Mouse (Mus musculus) liver, adult 2 months (tissue): ENCODE data around the gene Fam3c. TPM values are rescaled to one million over a fixed set of nuclear protein-coding genes. Genes with fewer than 3 reads are reported as not detected.

Source experiments
- DNase-seq: peaks from one replicate; pipeline ENCODE4 v3.0.0-alpha.2; 2011; ENCODE audit warnings: low read depth, low spot score; ENCODE audit errors: extremely low read depth
- H3K27ac ChIP-seq: fragments of 200-500 bp; replicated peaks from 2 replicates; pipeline ENCODE4 v1.5.1; 2012; ENCODE audit warnings: low read depth, mild to moderate bottlenecking, control low read depth, inconsistent platforms, low read length; ENCODE audit not compliant: insufficient read depth
- H3K27me3 ChIP-seq: fragments of 200-500 bp; 2 replicates; pipeline ENCODE4 v1.6.1; 2012; ENCODE audit warnings: mild to moderate bottlenecking, moderate library complexity, low read length, inconsistent platforms; ENCODE audit not compliant: control insufficient read depth, insufficient read depth
- H3K36me3 ChIP-seq: fragments of 200-500 bp; 2 replicates; pipeline ENCODE4 v1.6.1; 2012; ENCODE audit warnings: low read length, inconsistent platforms; ENCODE audit not compliant: control insufficient read depth, insufficient read depth
- H3K4me1 ChIP-seq: fragments of 200-500 bp; 2 replicates; pipeline ENCODE4 v1.6.1; 2011; ENCODE audit warnings: low read length; ENCODE audit not compliant: control insufficient read depth, insufficient read depth
- H3K4me3 ChIP-seq: fragments of 200-500 bp; 2 replicates; pipeline ENCODE4 v1.5.1; 2011; ENCODE audit warnings: low read depth, mild to moderate bottlenecking, control low read depth, low read length, moderate library complexity; ENCODE audit not compliant: insufficient read depth
- H3K79me2 ChIP-seq: fragments of 200-500 bp; 2 replicates; pipeline ENCODE4 v1.6.1; 2012; ENCODE audit warnings: inconsistent platforms, mild to moderate bottlenecking, low read length, moderate library complexity; ENCODE audit not compliant: control insufficient read depth, insufficient read depth
- H3K9ac ChIP-seq: fragments of 200-500 bp; 2 replicates; pipeline ENCODE4 v1.6.1; 2012; ENCODE audit warnings: low read depth, mild to moderate bottlenecking, control low read depth, inconsistent platforms, low read length
- CTCF ChIP-seq: fragments of 200-500 bp; IDR thresholded peaks from 2 replicates; pipeline ENCODE4 v1.5.1; 2011; ENCODE audit warnings: low read depth, low read length, control low read depth
- POLR2A ChIP-seq: fragments of 200-500 bp; IDR thresholded peaks from 2 replicates; pipeline ENCODE4 v1.6.1; 2011; ENCODE audit warnings: low read length, control low read depth; ENCODE audit not compliant: insufficient read depth; ENCODE audit errors: extremely low read depth
- WGBS: fragments of 180-500 bp; shearing (Covaris S2); methylation state at CpG from one replicate; pipeline ENCODE4 v1.1.7; 2018; 5-methylcytosine and 5-hydroxymethylcytosine counted together
- polyA plus RNA-seq: library from polyadenylated mRNA; depleted of rRNA; stranded (reverse); fragments of >200 nt; gene quantifications from 2 replicates; pipeline ENCODE4 v1.2.3, GENCODE M21; 2012; rRNA removed
- total RNA-seq: library from RNA; depleted of rRNA; stranded (reverse); fragments of >200 nt; gene quantifications from 2 replicates; pipeline ENCODE4 v1.2.3, GENCODE M21; 2014; rRNA removed

The Fam3c gene
- total and polyA plus RNA-seq, 2 experiments: 3.1 to 34.5 TPM

DNA sequence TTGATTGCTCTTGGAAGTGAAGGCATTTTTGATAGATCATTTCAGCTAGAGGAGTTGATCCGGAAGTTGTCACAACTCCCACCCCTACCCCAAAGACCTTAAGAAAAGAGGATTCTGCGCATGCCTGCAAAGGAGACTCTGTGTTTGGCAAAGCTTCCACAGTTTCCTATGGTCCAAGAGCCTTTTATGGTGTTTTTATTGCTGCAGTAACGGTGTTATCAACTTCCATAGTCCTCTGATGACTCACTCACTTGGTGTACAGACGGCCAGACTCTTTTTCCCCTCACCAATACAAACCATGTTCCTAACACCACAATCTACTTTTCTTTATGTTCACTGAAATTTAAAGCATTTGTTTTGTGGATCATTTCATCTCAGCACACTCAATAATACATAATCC, 97.3 kb downstream of the Fam3c start:
- DNase-seq: no peak
- Histone ChIP-seq H3K36me3 (peaks cover 10% of the 10 kb centered on the region; the same call in 1 of the 2 replicates), H3K27ac (no peak overlapping the region), H3K79me2 (no peaks in the 10 kb centered on the region), H3K27me3 (no peaks in the 10 kb centered on the region), H3K4me1 (no peaks in the 10 kb centered on the region), H3K9ac (no peak overlapping the region), H3K4me3 (no peak overlapping the region)
- no peak for TF ChIP-seq POLR2A
- TF ChIP-seq CTCF: no peak
- WGBS: 80% methylated on average over 4 of the region's 4 CpGs

Other genes with a start within 250 kb of the Fam3c start
- gene Wnt16, start 68.0 kb downstream of the Fam3c start, total RNA-seq: not detected in 2 replicates
- not detected in 2 replicates for gene Wnt16, start 68.0 kb downstream of the Fam3c start, polyA plus RNA-seq